Mouse (Mus musculus): ENCODE measurements around the gene Dolpp1.

DNA sequence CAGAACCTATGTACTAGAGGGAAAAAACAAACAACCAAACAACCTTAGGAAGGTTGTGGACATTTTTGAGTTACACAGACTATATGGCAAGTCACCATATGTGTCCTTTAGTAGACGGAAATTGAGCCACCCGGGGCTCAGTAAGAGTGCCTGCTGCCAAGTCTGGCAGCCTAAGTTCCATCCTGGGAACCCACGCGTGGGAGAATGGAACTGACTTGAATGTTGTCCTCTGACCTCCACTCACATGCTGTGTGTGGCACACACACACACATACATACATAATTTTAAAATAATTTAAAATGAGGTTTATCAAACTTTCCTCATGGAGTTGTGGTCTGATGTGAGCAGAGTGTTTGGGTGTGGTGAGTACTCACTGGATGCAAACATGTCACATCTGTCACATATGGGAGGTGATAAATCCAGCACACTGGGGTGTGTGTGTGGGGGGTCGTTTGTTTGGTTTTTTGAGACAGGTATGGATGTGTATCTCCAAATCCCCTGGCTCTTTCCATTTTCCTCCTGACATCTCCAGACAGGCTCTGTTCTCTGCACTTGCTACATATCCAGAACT, 25.6 kb downstream of the Dolpp1 start:
- TF ChIP-seq GATA1 (IDR thresholded peaks at IDR 0.05; ENCODE audit: borderline replicate concordance, low read length) (no peak), FLI1 (IDR thresholded peaks at IDR 0.05; ENCODE audit: low read length) (no peak)

Data from megakaryocyte, embryonic 14.5 days (primary cell).